Mouse (Mus musculus): ENCODE data around the gene Spem2. TPM values are rescaled to one million over a fixed set of nuclear protein-coding genes. Genes with fewer than 3 reads are reported as not detected.
"Not testable (repeated sequence)": the region's sequence is repeated elsewhere in the genome, so short reads cannot be mapped to it uniquely, and the experiment has no call there.

Spem2 gene
- not detected in 2 replicates for polyA plus RNA-seq (2014; fragmentation: Nextera tagmentation; extraction: Ambion mirVana)

GRCm38 (mm10) chr11:69818365-69818764, at the start of gene Spem2:
Gene Spem2, minus strand, starts transcription at chr11:69818465.
- Histone ChIP-seq H3K9me3 (ENCODE audit: control insufficient read depth, low read length) (0 out of 2 replicates have a peak, but pooled peaks cover 3% of the 10 kb centered on the region), H3K27me3 (ENCODE audit: control insufficient read depth, insufficient read depth, low read length) (no peaks in the 10 kb centered on the region), H3K36me3 (ENCODE audit: control insufficient read depth, insufficient read depth, low read length) (no peaks in the 10 kb centered on the region), H3K4me1 (ENCODE audit: control insufficient read depth, insufficient read depth, low read length) (no peaks in the 10 kb centered on the region), H3K9ac (ENCODE audit: low read depth, low read length) (no peak within 1 kb of the TSS), H3K4me3 (ENCODE audit: low read length) (no peak within 1 kb of the TSS), H3K4me2 (replicated peaks; ENCODE audit: low read depth, low read length) (no peak within 1 kb of the TSS), H3K27ac (ENCODE audit: low read depth, low read length) (no peak within 1 kb of the TSS)
- 90% methylated on average over 2 of the region's 2 CpGs for WGBS
- ATAC-seq (ENCODE audit: low FRiP score, low TSS enrichment): no peak

DNA sequence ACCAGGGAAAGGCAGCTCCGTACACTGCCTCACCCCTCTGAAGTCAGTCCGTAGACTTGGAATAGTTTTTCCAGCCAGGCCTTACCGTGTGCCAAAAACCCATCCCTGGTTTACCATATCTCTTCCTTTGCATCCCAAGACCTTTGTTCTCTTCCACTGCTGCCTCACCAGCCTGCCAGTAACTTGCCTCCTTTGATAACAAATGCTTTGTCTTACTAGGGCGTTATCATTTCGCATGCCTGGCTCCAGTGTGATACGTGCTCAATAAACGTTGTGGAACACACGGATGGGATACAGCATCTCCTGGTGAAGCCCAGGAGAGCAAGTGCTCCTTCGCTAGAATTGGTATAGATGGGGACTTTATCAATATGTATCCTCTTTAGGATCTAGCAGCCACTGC, 49.1 kb upstream of the Spem2 start:
- Histone ChIP-seq H3K4me3 (ENCODE audit: low read length) (no peak overlapping the region), H3K4me1 (ENCODE audit: control insufficient read depth, insufficient read depth, low read length) (no peaks in the 10 kb centered on the region), H3K4me2 (replicated peaks; ENCODE audit: low read depth, low read length) (no peak overlapping the region), H3K27me3 (ENCODE audit: control insufficient read depth, insufficient read depth, low read length) (no peaks in the 10 kb centered on the region), H3K36me3 (ENCODE audit: control insufficient read depth, insufficient read depth, low read length) (no peaks in the 10 kb centered on the region), H3K27ac (ENCODE audit: low read depth, low read length) (no peak overlapping the region), H3K9me3 (ENCODE audit: control insufficient read depth, low read length) (no peaks in the 10 kb centered on the region), H3K9ac (ENCODE audit: low read depth, low read length) (no peak overlapping the region)
- ATAC-seq (ENCODE audit: low FRiP score, low TSS enrichment): no peak
- WGBS: 75% methylated on average over 9 of the region's 9 CpGs

GRCm38 (mm10) chr11:69865561-69865960, 47.3 kb upstream of the Spem2 start:
- Histone ChIP-seq H3K4me2 (replicated peaks; ENCODE audit: low read depth, low read length) (no peak overlapping the region), H3K27me3 (ENCODE audit: control insufficient read depth, insufficient read depth, low read length) (no peaks in the 10 kb centered on the region), H3K9ac (ENCODE audit: low read depth, low read length) (no peak overlapping the region), H3K4me1 (ENCODE audit: control insufficient read depth, insufficient read depth, low read length) (no peaks in the 10 kb centered on the region), H3K36me3 (ENCODE audit: control insufficient read depth, insufficient read depth, low read length) (no peaks in the 10 kb centered on the region), H3K9me3 (ENCODE audit: control insufficient read depth, low read length) (no peaks in the 10 kb centered on the region), H3K4me3 (ENCODE audit: low read length) (no peak overlapping the region), H3K27ac (ENCODE audit: low read depth, low read length) (no peak overlapping the region)
- 82% methylated on average over 9 of the region's 9 CpGs for WGBS
- no peak for ATAC-seq (ENCODE audit: low FRiP score, low TSS enrichment)

- no peak overlapping the region for H3K4me3 ChIP-seq (ENCODE audit: low read length)
- H3K27ac ChIP-seq (ENCODE audit: low read depth, low read length): no peak overlapping the region
- H3K9me3 ChIP-seq (ENCODE audit: control insufficient read depth, low read length): no peaks in the 10 kb centered on the region
- no peak overlapping the region for H3K4me2 ChIP-seq (replicated peaks; ENCODE audit: low read depth, low read length)
- H3K9ac ChIP-seq (ENCODE audit: low read depth, low read length): no peak overlapping the region
- no peak for ATAC-seq (ENCODE audit: low FRiP score, low TSS enrichment)
- H3K36me3 ChIP-seq (ENCODE audit: control insufficient read depth, insufficient read depth, low read length): no peaks in the 10 kb centered on the region
- WGBS: 44% methylated on average over 8 of the region's 8 CpGs
- no peaks in the 10 kb centered on the region for H3K4me1 ChIP-seq (ENCODE audit: control insufficient read depth, insufficient read depth, low read length)
- H3K27me3 ChIP-seq (ENCODE audit: control insufficient read depth, insufficient read depth, low read length): no peaks in the 10 kb centered on the region
These were observed 46.0 kb upstream of the Spem2 start for GRCm38 (mm10) chr11:69864138-69864860.

GRCm38 (mm10) chr11:69863729-69864128, 45.5 kb upstream of the Spem2 start:
- not testable (repeated sequence) for H3K27ac ChIP-seq (ENCODE audit: low read depth, low read length)
- WGBS: 55% methylated on average over 3 of the region's 3 CpGs

GRCm38 (mm10) chr11:69858113-69858998, 40.1 kb upstream of the Spem2 start, which contains the start of gene Tnk1:
Gene Tnk1, minus strand, starts transcription at chr11:69858730.
- Histone ChIP-seq H3K4me3 (ENCODE audit: low read length) (peak within 1 kb of the TSS; percentile 20), H3K27me3 (ENCODE audit: control insufficient read depth, insufficient read depth, low read length) (peaks cover 9% of the 10 kb centered on the region), H3K4me1 (ENCODE audit: control insufficient read depth, insufficient read depth, low read length) (peaks cover 4% of the 10 kb centered on the region; the same call in 1 of the 2 replicates), H3K9ac (ENCODE audit: low read depth, low read length) (peak within 1 kb of the TSS; percentile 50; the same call in 1 of the 2 replicates), H3K36me3 (ENCODE audit: control insufficient read depth, insufficient read depth, low read length) (no peaks in the 10 kb centered on the region), H3K27ac (ENCODE audit: low read depth, low read length) (no peak within 1 kb of the TSS), H3K9me3 (ENCODE audit: control insufficient read depth, low read length) (no peaks in the 10 kb centered on the region), H3K4me2 (replicated peaks; ENCODE audit: low read depth, low read length) (peak within 1 kb of the TSS; percentile 29)
- peak; percentile 36; the same call in 1 of the 2 replicates for ATAC-seq (ENCODE audit: low FRiP score, low TSS enrichment)
- 18% methylated on average over 30 of the region's 30 CpGs for WGBS

More at GRCm38 (mm10) chr11:69863729-69864128, 45.5 kb upstream of the Spem2 start:
- not testable (repeated sequence) for H3K4me2 ChIP-seq (replicated peaks; ENCODE audit: low read depth, low read length); H3K9ac ChIP-seq (ENCODE audit: low read depth, low read length); ATAC-seq (ENCODE audit: low FRiP score, low TSS enrichment); H3K4me1 ChIP-seq (ENCODE audit: control insufficient read depth, insufficient read depth, low read length); H3K36me3 ChIP-seq (ENCODE audit: control insufficient read depth, insufficient read depth, low read length); H3K4me3 ChIP-seq (ENCODE audit: low read length); H3K9me3 ChIP-seq (ENCODE audit: control insufficient read depth, low read length); H3K27me3 ChIP-seq (ENCODE audit: control insufficient read depth, insufficient read depth, low read length)

DNA sequence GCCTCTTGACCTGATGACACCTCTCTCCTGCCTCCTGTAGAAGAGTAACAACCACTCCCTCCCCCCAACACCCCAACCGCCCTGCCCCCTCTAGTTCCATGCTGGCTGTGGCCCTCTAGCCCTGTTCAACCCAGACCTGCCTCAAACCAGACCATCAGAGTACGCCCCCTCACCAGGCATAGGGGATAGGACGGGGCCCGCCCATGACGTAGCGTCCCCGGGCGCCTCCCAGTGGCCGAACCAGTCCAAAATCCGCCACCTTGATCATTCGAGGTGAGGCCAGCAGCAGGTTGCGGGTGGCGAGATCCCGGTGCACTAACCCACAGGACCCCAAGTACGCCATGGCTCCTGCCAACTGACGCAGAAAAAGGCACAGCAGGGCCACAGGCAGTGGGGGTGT, 37.1 kb upstream of the Spem2 start:
- Histone ChIP-seq H3K9me3 (ENCODE audit: control insufficient read depth, low read length) (no peaks in the 10 kb centered on the region), H3K9ac (ENCODE audit: low read depth, low read length) (peak overlapping the region; percentile 12; the same call in 1 of the 2 replicates), H3K4me3 (ENCODE audit: low read length) (no peak overlapping the region; the same call in 1 of the 2 replicates), H3K36me3 (ENCODE audit: control insufficient read depth, insufficient read depth, low read length) (peaks cover 20% of the 10 kb centered on the region), H3K4me2 (replicated peaks; ENCODE audit: low read depth, low read length) (no peak overlapping the region), H3K27me3 (ENCODE audit: control insufficient read depth, insufficient read depth, low read length) (peaks cover 9% of the 10 kb centered on the region), H3K27ac (ENCODE audit: low read depth, low read length) (no peak overlapping the region), H3K4me1 (ENCODE audit: control insufficient read depth, insufficient read depth, low read length) (peaks cover 4% of the 10 kb centered on the region; the same call in 1 of the 2 replicates)
- peak; percentile 66 for ATAC-seq (ENCODE audit: low FRiP score, low TSS enrichment)
- WGBS: 24% methylated on average over 16 of the region's 16 CpGs

- no peak overlapping the region for H3K4me3 ChIP-seq (ENCODE audit: low read length)
- ATAC-seq (ENCODE audit: low FRiP score, low TSS enrichment): no peak
- WGBS: 87% methylated on average over 10 of the region's 10 CpGs
- H3K36me3 ChIP-seq (ENCODE audit: control insufficient read depth, insufficient read depth, low read length): peaks cover 27% of the 10 kb centered on the region
- no peak overlapping the region for H3K9ac ChIP-seq (ENCODE audit: low read depth, low read length)
- no peaks in the 10 kb centered on the region for H3K9me3 ChIP-seq (ENCODE audit: control insufficient read depth, low read length)
- H3K27ac ChIP-seq (ENCODE audit: low read depth, low read length): no peak overlapping the region
- no peak overlapping the region for H3K4me2 ChIP-seq (replicated peaks; ENCODE audit: low read depth, low read length)
- H3K27me3 ChIP-seq (ENCODE audit: control insufficient read depth, insufficient read depth, low read length): peaks cover 9% of the 10 kb centered on the region
- peaks cover 4% of the 10 kb centered on the region; the same call in 1 of the 2 replicates for H3K4me1 ChIP-seq (ENCODE audit: control insufficient read depth, insufficient read depth, low read length)
These were observed 36.4 kb upstream of the Spem2 start for GRCm38 (mm10) chr11:69854680-69855079.
